Mouse (Mus musculus): ENCODE results near the gene Samd1.

GRCm38 (mm10) chr8:84023631-84024030 is 26.2 kb downstream of the Samd1 start:
- TF ChIP-seq POLR2A (IDR thresholded peaks at IDR 0.05; ENCODE audit: control insufficient read depth, extremely low read depth, insufficient read depth, low read length, poor library complexity) (no peak), CTCF (IDR thresholded peaks at IDR 0.05; ENCODE audit: borderline replicate concordance, control insufficient read depth, extremely low read depth, insufficient read depth, low read length, poor library complexity) (no peak)
